Mouse (Mus musculus) MEL (cell line): ENCODE data around the gene Tenm3. TPM values are rescaled to one million over a fixed set of nuclear protein-coding genes. Genes with fewer than 3 reads are reported as not detected.

ENCODE experiments used
- DNase-seq: peaks from one replicate; pipeline ENCODE4 v3.0.0; 2011; ENCODE audit warnings: low read depth, low spot score
- H3K27ac ChIP-seq: 2 replicates; pipeline ENCODE4 v1.5.1; 2012; ENCODE audit warnings: low read depth, mild to moderate bottlenecking, control low read depth, low read length, moderate library complexity; ENCODE audit not compliant: control insufficient read depth
- H3K27me3 ChIP-seq, 2 experiments: fragments of 150-350 bp in 1 of 2; sonication (generic) in 1 of 2; 2 replicates each; pipeline ENCODE4 v1.6.1; 2012; ENCODE audit warnings: low read length in 2 of 2, mild to moderate bottlenecking in 2 of 2, improper control_type of control experiment in 1 of 2, moderate library complexity in 1 of 2; ENCODE audit not compliant: insufficient read depth in 2 of 2, control insufficient read depth in 1 of 2
- H3K36me3 ChIP-seq, 2 experiments: 2 replicates each; pipeline ENCODE4 v1.6.1; 2012 to 2014; ENCODE audit warnings: low read length in 2 of 2, improper control_type of control experiment in 1 of 2, inconsistent platforms in 1 of 2, mild to moderate bottlenecking in 1 of 2; ENCODE audit not compliant: insufficient read depth in 2 of 2, control insufficient read depth in 1 of 2
- H3K4me1 ChIP-seq, 2 experiments: fragments of 150-350 bp in 1 of 2; sonication (generic) in 1 of 2; 2 replicates each; pipeline ENCODE4 v1.6.1; 2012; ENCODE audit warnings: low read length in 2 of 2, improper control_type of control experiment in 1 of 2, mild to moderate bottlenecking in 1 of 2; ENCODE audit not compliant: insufficient read depth in 2 of 2, control insufficient read depth in 1 of 2
- H3K4me3 ChIP-seq, 2 experiments: fragments of 150-350 bp in 1 of 2; sonication (generic) in 1 of 2; 2 replicates each; pipeline ENCODE4 v1.5.1; 2012; ENCODE audit warnings: low read depth in 2 of 2, low read length in 2 of 2, mild to moderate bottlenecking in 2 of 2, moderate library complexity in 2 of 2, control low read depth in 1 of 2, improper control_type of control experiment in 1 of 2; ENCODE audit not compliant: control insufficient read depth in 1 of 2, insufficient read depth in 1 of 2
- H3K79me2 ChIP-seq: 2 replicates; pipeline ENCODE4 v1.6.1; 2012; ENCODE audit warnings: mild to moderate bottlenecking, low read length, moderate library complexity; ENCODE audit not compliant: control insufficient read depth, poor library complexity, insufficient read depth
- H3K9ac ChIP-seq: 2 replicates; pipeline ENCODE4 v1.6.1; 2012; ENCODE audit warnings: low read depth, mild to moderate bottlenecking, control low read depth, low read length, moderate library complexity; ENCODE audit not compliant: control insufficient read depth, poor library complexity, severe bottlenecking
- H3K9me3 ChIP-seq: fragments of 150-350 bp; sonication (generic); replicated peaks from 2 replicates; pipeline ENCODE4 v1.6.1; 2012; ENCODE audit warnings: mild to moderate bottlenecking, low read length, improper control_type of control experiment, moderate library complexity; ENCODE audit not compliant: insufficient read depth
- BHLHE40 ChIP-seq: IDR thresholded peaks from 2 replicates; pipeline ENCODE4 v1.6.1; 2012; ENCODE audit warnings: low read depth, mild to moderate bottlenecking, inconsistent platforms, low read length, improper control_type of control experiment, borderline replicate concordance
- E2F4 ChIP-seq: IDR thresholded peaks from 2 replicates; pipeline ENCODE4 v1.6.1; 2011; ENCODE audit warnings: low read depth, low read length, improper control_type of control experiment, borderline replicate concordance
- ELF1 ChIP-seq: IDR thresholded peaks from 2 replicates; pipeline ENCODE4 v1.6.1; 2014; ENCODE audit warnings: low read depth, mild to moderate bottlenecking, inconsistent platforms, low read length, improper control_type of control experiment, moderate library complexity
- ETS1 ChIP-seq: IDR thresholded peaks from 2 replicates; pipeline ENCODE4 v1.6.1; 2012; ENCODE audit warnings: low read depth, mild to moderate bottlenecking, inconsistent platforms, low read length, improper control_type of control experiment, moderate library complexity
- GABPA ChIP-seq: IDR thresholded peaks from 2 replicates; pipeline ENCODE4 v1.6.1; 2012; ENCODE audit warnings: low read depth, mild to moderate bottlenecking, inconsistent platforms, low read length, improper control_type of control experiment, moderate library complexity
- JUND ChIP-seq: IDR thresholded peaks from 2 replicates; pipeline ENCODE4 v1.6.1; 2011; ENCODE audit warnings: low read depth, mild to moderate bottlenecking, improper control_type of control experiment, low read length
- KAT2A ChIP-seq: conservative IDR thresholded peaks from 2 replicates; pipeline ENCODE4 v1.6.1; 2012; ENCODE audit warnings: low read depth, low read length, improper control_type of control experiment, inconsistent platforms
- MAFK ChIP-seq: IDR thresholded peaks from 2 replicates; pipeline ENCODE4 v1.6.1; 2011; ENCODE audit warnings: low read depth, mild to moderate bottlenecking, low read length, improper control_type of control experiment, borderline replicate concordance
- NELFE ChIP-seq: IDR thresholded peaks from 2 replicates; pipeline ENCODE4 v1.6.1; 2011; ENCODE audit warnings: low read depth, low read length, improper control_type of control experiment
- NRF1 ChIP-seq: IDR thresholded peaks from 2 replicates; pipeline ENCODE4 v1.6.1; 2014; ENCODE audit warnings: low read depth, mild to moderate bottlenecking, inconsistent platforms, low read length, improper control_type of control experiment, moderate library complexity; ENCODE audit not compliant: poor library complexity, insufficient read depth, severe bottlenecking
- POLR2A ChIP-seq, 2 experiments: IDR thresholded peaks; 2 replicates each; pipeline ENCODE4 v1.6.1; 2011 to 2012; ENCODE audit warnings: low read length in 2 of 2, mild to moderate bottlenecking in 2 of 2, control low read depth in 1 of 2, improper control_type of control experiment in 1 of 2, low read depth in 1 of 2, moderate library complexity in 1 of 2; ENCODE audit not compliant: control insufficient read depth in 1 of 2, insufficient read depth in 1 of 2, poor library complexity in 1 of 2
- POLR2AphosphoS5 ChIP-seq: IDR thresholded peaks from 2 replicates; pipeline ENCODE4 v1.6.1; 2012; ENCODE audit warnings: low read depth, borderline replicate concordance, mild to moderate bottlenecking, inconsistent platforms, low read length, moderate library complexity, mixed read lengths
- RAD21 ChIP-seq: IDR thresholded peaks from 2 replicates; pipeline ENCODE4 v1.6.1; 2011; ENCODE audit warnings: mild to moderate bottlenecking, low read depth, low read length, improper control_type of control experiment
- TAL1 ChIP-seq: IDR thresholded peaks from 2 replicates; pipeline ENCODE4 v1.6.1; 2012; ENCODE audit warnings: mild to moderate bottlenecking, inconsistent platforms, low read length, moderate library complexity, mixed read lengths
- TBP ChIP-seq: IDR thresholded peaks from 2 replicates; pipeline ENCODE4 v1.8.0; 2011; ENCODE audit warnings: low read depth, low read length, improper control_type of control experiment
- TCF12 ChIP-seq: IDR thresholded peaks from 2 replicates; pipeline ENCODE4 v1.6.1; 2014; ENCODE audit warnings: low read depth, mild to moderate bottlenecking, inconsistent platforms, low read length, improper control_type of control experiment, moderate library complexity
- UBTF ChIP-seq: IDR thresholded peaks from 2 replicates; pipeline ENCODE4 v1.6.1; 2012; ENCODE audit warnings: low read depth, mild to moderate bottlenecking, inconsistent platforms, low read length, improper control_type of control experiment, moderate library complexity, borderline replicate concordance; ENCODE audit not compliant: insufficient read depth
- ZC3H11A ChIP-seq: IDR thresholded peaks from 2 replicates; pipeline ENCODE4 v1.6.1; 2012; ENCODE audit warnings: low read depth, mild to moderate bottlenecking, inconsistent platforms, low read length, improper control_type of control experiment
- polyA plus RNA-seq, 2 experiments: library from polyadenylated mRNA; stranded (reverse) in 1 of 2; unstranded in 1 of 2; fragments of >175 nt in 1 of 2; fragments of >200 nt in 1 of 2; gene quantifications; 2 replicates each; pipeline versions ENCODE4 v1.2.1 to v1.2.4; 2012; ENCODE audit warnings: low replicate concordance in 2 of 2, low read depth in 1 of 2; ENCODE audit not compliant: insufficient read length in 2 of 2, insufficient read depth in 1 of 2, missing spikeins in 1 of 2
- total RNA-seq: library from RNA; depleted of rRNA; stranded (reverse); fragments of 300-350 nt; gene quantifications from 2 replicates; pipeline ENCODE4 v1.2.3, GENCODE M21; 2012

Gene Tenm3
- total and polyA plus RNA-seq, 3 experiments: not detected

GRCm38 (mm10) chr8:48816941-48817340, 26.8 kb downstream of the Tenm3 start:
- H3K27ac ChIP-seq: no peak overlapping the region
- no peaks in the 10 kb centered on the region for H3K9me3 ChIP-seq
- no peaks in the 10 kb centered on the region for H3K79me2 ChIP-seq
- H3K4me3 ChIP-seq: no peak overlapping the region
- H3K9ac ChIP-seq: no peak overlapping the region
- DNase-seq: no peak
- no peaks in the 10 kb centered on the region for H3K4me1 ChIP-seq
- H3K36me3 ChIP-seq: no peaks in the 10 kb centered on the region
- H3K27me3 ChIP-seq: no peaks in the 10 kb centered on the region
- no peak for TF ChIP-seq NELFE
- TF ChIP-seq POLR2AphosphoS5: no peak
- TF ChIP-seq BHLHE40: no peak
- no peak for TF ChIP-seq NRF1
- TF ChIP-seq KAT2A: no peak
- no peak for TF ChIP-seq ZC3H11A
- TF ChIP-seq ELF1: no peak
- TF ChIP-seq ETS1: no peak

- H3K36me3 ChIP-seq: no peaks in the 10 kb centered on the region
- H3K4me3 ChIP-seq: no peak overlapping the region
- H3K9ac ChIP-seq: no peak overlapping the region
- no peak overlapping the region for H3K27ac ChIP-seq
- no peaks in the 10 kb centered on the region for H3K9me3 ChIP-seq
- no peaks in the 10 kb centered on the region for H3K79me2 ChIP-seq
- TF ChIP-seq TAL1 (no peak), BHLHE40 (no peak)
- H3K4me1 ChIP-seq: no peaks in the 10 kb centered on the region
- DNase-seq: no peak
- H3K27me3 ChIP-seq: no peaks in the 10 kb centered on the region
Measured at GRCm38 (mm10) chr8:48812196-48812741, 31.5 kb downstream of the Tenm3 start.

- H3K27me3 ChIP-seq: no peaks in the 10 kb centered on the region
- no peak for DNase-seq
- no peaks in the 10 kb centered on the region for H3K79me2 ChIP-seq
- no peaks in the 10 kb centered on the region for H3K9me3 ChIP-seq
- H3K4me3 ChIP-seq: no peak overlapping the region
- H3K9ac ChIP-seq: no peak overlapping the region
- no peaks in the 10 kb centered on the region for H3K36me3 ChIP-seq
- TF ChIP-seq KAT2A (no peak), TBP (no peak), RAD21 (no peak), E2F4 (no peak), MAFK (no peak), TCF12 (no peak), UBTF (no peak), GABPA (no peak), NRF1 (no peak), JUND (no peak), POLR2A (IDR thresholded peaks at IDR 0.05; ENCODE audit: control insufficient read depth in 1 of 2, insufficient read depth in 1 of 2, low read depth in 1 of 2, low read length in 2 of 2, poor library complexity in 1 of 2) (no peak)
- H3K4me1 ChIP-seq: no peaks in the 10 kb centered on the region
- no peak overlapping the region for H3K27ac ChIP-seq
Measured at GRCm38 (mm10) chr8:48810615-48811014, 33.1 kb downstream of the Tenm3 start.
